In the genomic region with DNA sequence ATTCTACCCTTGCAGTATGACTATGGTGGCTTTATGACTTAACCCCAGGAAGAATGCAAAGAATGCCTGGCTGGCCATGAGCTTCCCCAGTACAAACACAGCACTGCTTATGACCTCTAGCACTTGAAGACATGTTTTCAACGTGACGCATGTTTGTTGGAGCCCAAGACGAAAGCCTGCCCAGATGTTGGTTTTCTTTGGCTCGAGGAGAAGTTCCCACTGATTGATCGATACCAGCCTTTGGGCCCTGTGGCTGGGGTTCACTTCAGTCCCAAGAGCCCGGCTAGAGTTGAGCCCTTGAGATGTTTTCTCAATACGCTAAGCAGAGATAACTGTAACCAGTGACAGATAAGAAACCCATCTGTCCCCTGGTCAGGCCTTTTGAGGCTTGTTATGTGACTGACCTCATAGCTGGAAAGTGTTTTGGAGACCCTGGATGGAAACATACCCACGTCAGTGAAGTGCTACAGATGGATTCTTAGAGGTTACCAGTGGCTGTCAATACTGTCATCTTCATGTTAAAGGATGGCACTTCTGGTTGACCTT, we compare ENCODE assay signal across 11 mouse cellular contexts.
DNase-seq lines count a peak whose midpoint lies in the region; ATAC-seq lines count a peak whose summit lies in the region.
"Had no signal": no experiment of that assay in that cellular context is flagged by ENCODE, and none has a peak within 500 bp of the region (broad histone marks: within the 10 kb centered on the region; RNA-seq: fewer than 3 reads in every experiment).

No protein-coding gene starts in this region.

- ATAC-seq in frontal cortex, adult (ENCODE audit: low TSS enrichment), result no peak
- ATAC-seq: intestine, embryonic 16.5 days had no signal

- no peaks in the 10 kb centered on the region for H3K9me3 ChIP-seq in hindbrain, embryonic 10.5 days
- H3K9me3 ChIP-seq: embryonic facial prominence, embryonic 15.5 days had no signal

- DNase-seq in adrenal gland, postnatal 14 days, result peak; percentile 13
- no peak for DNase-seq in adrenal gland, postnatal 10 days
- peak; percentile 55 to 73 for DNase-seq in heart, adult 18-20 months
- DNase-seq in heart, postnatal 36 days, result peak; percentile 36 to 42
- peak; percentile 32 for DNase-seq in lung, postnatal 14 days
- DNase-seq in hindbrain, embryonic 10.5 days (ENCODE audit: low spot score), result no peak
- DNase-seq in ovary, postnatal 36 days (ENCODE audit: low spot score), result no peak
- DNase-seq: gastrocnemius, postnatal 10 days had no signal

- no peaks in the 10 kb centered on the region for H3K27me3 ChIP-seq in hindbrain, embryonic 10.5 days (ENCODE audit: insufficient read depth, poor library complexity, severe bottlenecking)
- H3K27me3 ChIP-seq: embryonic facial prominence, embryonic 15.5 days had no signal

- no peaks in the 10 kb centered on the region for H3K36me3 ChIP-seq in hindbrain, embryonic 10.5 days
- H3K36me3 ChIP-seq: embryonic facial prominence, embryonic 15.5 days had no signal

- no peak overlapping the region for H3K4me3 ChIP-seq in hindbrain, embryonic 10.5 days
- H3K4me3 ChIP-seq: embryonic facial prominence, embryonic 15.5 days had no signal

- 0 out of 2 replicates have a peak, but pooled peaks cover 2% of the 10 kb centered on the region for H3K4me1 ChIP-seq in hindbrain, embryonic 10.5 days (replicated peaks)

- WGBS in hindbrain, embryonic 10.5 days, result 75% methylated on average over 8 of the region's 8 CpGs

- intact Hi-C loops in heart, postnatal 36 days (cut with DNase I), result no loop called here

- H3K27ac ChIP-seq in hindbrain, embryonic 10.5 days, result no peak overlapping the region
- H3K27ac ChIP-seq: embryonic facial prominence, embryonic 15.5 days had no signal

Comparison
In these comparisons a context has a peak if more than half of its experiments do, and no peak if none do; other contexts are left out.
1. DNase-seq: peak in adrenal gland, postnatal 14 days (single experiment), heart, adult 18-20 months (2 of 2), heart, postnatal 36 days (2 of 2) and lung, postnatal 14 days (single experiment); none in adrenal gland, postnatal 10 days (single experiment), hindbrain, embryonic 10.5 days (single experiment) and ovary, postnatal 36 days (single experiment).